Mouse (Mus musculus) small intestine, adult 2 months (tissue): ENCODE measurements around the gene Lama5. TPM values are rescaled to one million over a fixed set of nuclear protein-coding genes. Genes with fewer than 3 reads are reported as not detected.

ENCODE experiments used
- H3K27ac ChIP-seq: fragments of 200-500 bp; 2 replicates; pipeline ENCODE4 v1.5.1; 2012; ENCODE audit warnings: low read depth, low read length, control low read depth, inconsistent platforms; ENCODE audit not compliant: insufficient read depth
- H3K27me3 ChIP-seq: fragments of 200-500 bp; 2 replicates; pipeline ENCODE4 v1.6.1; 2012; ENCODE audit warnings: mild to moderate bottlenecking, moderate library complexity, low read length, inconsistent platforms; ENCODE audit not compliant: control insufficient read depth, insufficient read depth
- H3K36me3 ChIP-seq: fragments of 200-500 bp; 2 replicates; pipeline ENCODE4 v1.6.1; 2012; ENCODE audit warnings: mild to moderate bottlenecking, low read length, control low read depth, inconsistent platforms; ENCODE audit not compliant: control insufficient read depth, insufficient read depth
- H3K4me1 ChIP-seq: fragments of 200-500 bp; 2 replicates; pipeline ENCODE4 v1.6.1; 2012; ENCODE audit warnings: low read length, inconsistent platforms, mixed read lengths; ENCODE audit not compliant: control insufficient read depth, insufficient read depth, insufficient read length
- H3K4me3 ChIP-seq: fragments of 200-500 bp; 2 replicates; pipeline ENCODE4 v1.5.1; 2012; ENCODE audit warnings: low read depth, mild to moderate bottlenecking, control low read depth, inconsistent platforms, low read length, moderate library complexity
- CTCF ChIP-seq: fragments of 200-500 bp; IDR thresholded peaks from 2 replicates; pipeline ENCODE4 v1.5.1; 2012; ENCODE audit warnings: low read depth, mild to moderate bottlenecking, control low read depth, inconsistent platforms, low read length, moderate library complexity, mixed read lengths; ENCODE audit not compliant: insufficient replicate concordance, insufficient read length; ENCODE audit errors: extremely low read depth
- POLR2A ChIP-seq: fragments of 200-500 bp; IDR thresholded peaks from 2 replicates; pipeline ENCODE4 v1.6.1; 2012; ENCODE audit warnings: low read depth, mild to moderate bottlenecking, control low read depth, inconsistent platforms, low read length, moderate library complexity
- WGBS: fragments of 180-500 bp; shearing (Covaris S2); methylation state at CpG from one replicate; pipeline ENCODE4 v1.1.7; 2018; 5-methylcytosine and 5-hydroxymethylcytosine counted together
- polyA plus RNA-seq: library from polyadenylated mRNA; depleted of rRNA; stranded (reverse); fragments of >200 nt; gene quantifications from 2 replicates; pipeline ENCODE4 v1.2.3, GENCODE M21; 2012; rRNA removed

Gene Lama5
- polyA plus RNA-seq, 1 experiment, result 41.7 TPM

DNA sequence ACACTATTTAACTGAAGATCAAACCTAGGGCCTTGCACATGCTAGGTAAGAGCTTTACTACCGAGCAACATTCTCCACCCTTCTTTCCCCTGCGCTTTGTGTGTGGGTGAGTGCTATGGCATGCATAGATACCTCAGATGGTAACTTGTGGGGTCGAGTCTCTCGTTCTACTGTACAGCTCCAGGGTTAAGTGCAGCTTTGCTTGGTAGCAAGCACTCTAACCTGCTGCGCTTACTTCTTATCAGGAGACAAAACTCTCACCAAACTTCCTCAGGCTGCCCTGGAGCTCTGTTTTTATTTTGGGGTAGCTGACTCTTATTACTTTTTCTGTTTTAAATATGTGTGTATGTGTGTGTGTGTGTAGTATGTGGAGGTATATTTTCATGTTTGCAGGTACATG lies 90.2 kb downstream of the Lama5 start:
- peaks cover 17% of the 10 kb centered on the region for H3K36me3 ChIP-seq
- H3K4me1 ChIP-seq, result no peaks in the 10 kb centered on the region
- H3K27ac ChIP-seq, result no peak overlapping the region
- no peak overlapping the region for H3K4me3 ChIP-seq
- TF ChIP-seq POLR2A (no peak), CTCF (no peak)
- no peaks in the 10 kb centered on the region for H3K27me3 ChIP-seq
- WGBS, result 77% methylated on average over 5 of the region's 5 CpGs

DNA sequence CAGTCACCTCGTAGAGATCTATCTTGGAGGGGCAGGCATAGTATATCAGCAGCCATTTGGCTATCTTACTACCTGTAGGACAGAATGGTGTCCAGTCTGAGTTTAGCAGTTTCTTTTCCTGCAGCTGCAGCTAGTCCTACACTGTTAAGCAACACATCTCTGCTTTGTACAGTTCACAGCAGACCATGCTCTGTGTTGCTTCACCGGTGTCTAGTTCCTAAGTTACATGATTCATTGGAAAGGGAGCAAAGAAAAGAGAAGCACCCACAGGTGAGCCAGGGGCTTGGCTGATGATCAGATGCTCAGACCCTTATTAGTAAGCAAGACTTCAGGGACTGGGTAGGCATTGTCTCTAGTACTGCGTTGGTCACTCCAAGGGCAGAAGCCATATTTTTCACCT lies 91.7 kb downstream of the Lama5 start:
- no peak overlapping the region for H3K27ac ChIP-seq
- no peaks in the 10 kb centered on the region for H3K27me3 ChIP-seq
- H3K4me1 ChIP-seq, result no peaks in the 10 kb centered on the region
- H3K4me3 ChIP-seq, result no peak overlapping the region
- WGBS, result 82% methylated on average over 3 of the region's 3 CpGs
- no peak for TF ChIP-seq CTCF
- no peak for TF ChIP-seq POLR2A
- peaks cover 11% of the 10 kb centered on the region for H3K36me3 ChIP-seq

DNA sequence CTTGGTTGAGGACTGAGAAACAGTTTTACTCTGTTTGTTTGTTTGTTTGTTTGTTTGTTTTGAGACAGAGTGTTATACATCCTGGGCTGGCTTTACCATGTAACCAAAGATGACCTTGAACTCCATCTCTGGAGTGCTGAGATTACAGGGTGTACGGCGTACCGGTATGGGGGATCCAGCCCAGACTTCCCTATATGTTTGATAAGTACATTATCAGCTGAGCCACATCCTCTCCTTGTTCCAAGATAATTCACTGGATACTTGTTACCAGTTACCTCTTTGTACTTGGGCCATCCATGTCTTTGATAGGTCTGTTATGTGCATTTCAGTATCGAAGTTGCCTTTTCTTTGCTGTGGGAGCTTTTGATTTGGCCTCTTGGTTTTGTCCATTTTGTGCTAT lies 92.4 kb downstream of the Lama5 start:
- Histone ChIP-seq H3K4me1 (no peaks in the 10 kb centered on the region), H3K27ac (no peak overlapping the region), H3K4me3 (no peak overlapping the region), H3K27me3 (no peaks in the 10 kb centered on the region), H3K36me3 (peaks cover 5% of the 10 kb centered on the region)
- TF ChIP-seq POLR2A (no peak), CTCF (no peak)
- WGBS, result 87% methylated on average over 4 of the region's 4 CpGs

DNA sequence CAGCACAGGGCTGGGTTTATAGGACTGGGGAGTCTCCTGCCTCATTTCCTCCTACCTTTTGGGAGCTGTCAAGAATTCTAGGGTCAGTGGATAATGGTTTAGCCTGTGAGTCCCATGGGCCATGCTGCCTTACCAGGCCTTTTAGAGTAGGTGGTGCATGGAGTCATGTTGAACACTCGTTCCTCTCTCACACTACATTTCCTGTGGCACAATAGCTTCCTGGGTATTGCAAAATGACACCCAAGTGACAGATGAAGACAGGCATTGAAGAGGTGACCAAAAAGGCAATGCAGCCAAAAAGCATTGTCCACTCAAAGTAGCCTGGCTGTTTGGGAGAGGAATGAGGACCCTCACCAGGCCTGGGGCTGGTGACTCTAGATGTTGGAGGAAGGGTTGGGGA lies 98.0 kb downstream of the Lama5 start:
- WGBS, result 73% methylated on average over 1 of the region's 1 CpGs
- Histone ChIP-seq H3K4me3 (no peak overlapping the region), H3K36me3 (no peaks in the 10 kb centered on the region), H3K27ac (no peak overlapping the region), H3K4me1 (no peaks in the 10 kb centered on the region; the same call in 1 of the 2 replicates), H3K27me3 (no peaks in the 10 kb centered on the region)
- TF ChIP-seq CTCF (no peak), POLR2A (no peak)

Other genes with a start within 250 kb of the Lama5 start
- gene Taf4, start 249.2 kb downstream of the Lama5 start, polyA plus RNA-seq, result 8.2 and 14.4 TPM in 2 replicates
- 10.7 and 23.7 TPM in 2 replicates for gene Lsm14b, start 200.9 kb downstream of the Lama5 start, polyA plus RNA-seq
- 102 and 152 TPM in 2 replicates for gene Psma7, start 183.4 kb downstream of the Lama5 start, polyA plus RNA-seq
- gene Ss18l1, start 183.3 kb downstream of the Lama5 start, polyA plus RNA-seq, result 4.0 and 7.7 TPM in 2 replicates
- 6.3 and 10.2 TPM in 2 replicates for gene Mtg2, start 155.3 kb downstream of the Lama5 start, polyA plus RNA-seq
- 0.06 and 0.08 TPM in 2 replicates for gene Hrh3, start 121.4 kb downstream of the Lama5 start, polyA plus RNA-seq
- gene Osbpl2, start 106.6 kb downstream of the Lama5 start, polyA plus RNA-seq, result 14.1 and 18.1 TPM in 2 replicates
- 103 and 148 TPM in 2 replicates for gene Adrm1, start 54.4 kb downstream of the Lama5 start, polyA plus RNA-seq
- 2,052 and 2,413 TPM in 2 replicates for gene Rps21, start 31.5 kb upstream of the Lama5 start, polyA plus RNA-seq
- gene Cables2, start 47.6 kb upstream of the Lama5 start, polyA plus RNA-seq, result 15.3 and 32.0 TPM in 2 replicates
- 1.2 and 1.6 TPM in 2 replicates for gene Rbbp8nl, start 64.0 kb upstream of the Lama5 start, polyA plus RNA-seq
- 36.0 and 121 TPM in 2 replicates for gene Gata5, start 108.8 kb upstream of the Lama5 start, polyA plus RNA-seq
- 11.2 and 13.9 TPM in 2 replicates for gene Slco4a1, start 230.4 kb upstream of the Lama5 start, polyA plus RNA-seq